Mouse (Mus musculus): Measurements from ENCODE around the gene Fxyd2.

The Fxyd2 gene

DNA sequence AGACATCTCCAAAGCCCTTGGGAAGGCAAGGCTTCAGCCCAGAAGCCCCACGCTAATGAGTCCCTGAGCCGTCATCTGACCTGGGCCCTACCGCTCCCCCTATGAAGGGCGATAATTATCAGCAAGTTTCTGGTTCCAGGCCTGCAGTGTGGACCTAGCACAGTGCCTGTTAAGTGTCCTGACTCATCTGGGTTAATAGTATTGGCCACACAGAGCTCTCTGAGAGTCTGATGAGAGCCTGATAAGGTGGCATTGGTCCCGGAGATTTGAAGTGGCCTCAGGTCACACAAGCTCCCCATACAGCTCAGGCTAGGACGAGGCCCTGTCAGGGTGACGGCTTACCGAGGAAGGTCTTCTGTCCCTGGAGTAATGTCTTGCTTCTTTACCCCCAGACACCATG lies 9.9 kb upstream of the Fxyd2 start:
- no peak for DNase-seq (ENCODE audit: extremely low spot score, low spot score)

DNA sequence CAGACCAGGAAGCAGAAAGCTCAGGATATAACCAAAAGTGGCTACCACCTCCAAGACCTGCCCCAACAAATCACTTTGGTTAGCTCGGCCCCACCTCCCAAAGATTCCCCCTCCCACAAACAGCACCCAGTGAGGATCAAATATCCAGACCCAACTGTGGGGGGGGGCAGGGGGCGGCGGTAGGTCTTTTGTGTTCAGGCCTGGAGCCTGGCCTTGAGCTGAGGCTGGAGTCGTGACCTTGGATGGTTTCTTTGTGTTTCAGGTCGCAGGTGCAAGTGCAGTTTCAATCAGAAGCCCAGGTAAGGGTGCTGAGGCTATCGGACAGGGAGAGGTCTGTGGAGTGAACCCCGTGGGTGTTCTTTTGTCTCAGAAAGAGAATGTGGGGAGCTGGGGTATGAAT lies 8.2 kb upstream of the Fxyd2 start:
- no peak for DNase-seq (ENCODE audit: extremely low spot score, low spot score)

DNA sequence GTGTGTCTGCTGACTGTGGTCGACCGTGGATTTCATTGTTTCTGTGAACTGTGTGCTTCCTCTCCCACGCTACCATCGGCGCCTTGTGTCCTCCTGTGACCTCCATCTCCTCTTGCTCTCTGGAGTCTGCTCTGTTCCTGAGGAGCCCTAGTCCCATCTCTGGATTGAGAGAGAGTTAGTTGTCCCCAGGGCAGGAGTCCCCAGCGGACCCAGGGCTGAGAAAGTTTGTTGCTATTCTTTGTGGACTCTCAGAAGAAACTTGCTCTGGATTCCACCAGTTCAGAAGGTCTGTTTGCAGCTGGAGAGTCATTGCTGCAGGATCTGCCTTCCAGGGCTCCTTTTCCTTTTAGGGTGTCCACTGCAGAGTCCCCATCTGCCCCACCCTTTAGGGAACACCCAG lies 4.3 kb upstream of the Fxyd2 start:
- no peak for DNase-seq (ENCODE audit: extremely low spot score, low spot score)

- DNase-seq (ENCODE audit: extremely low spot score, low spot score), result no peak
Observed at GRCm38 (mm10) chr9:45395796-45396195, 3.7 kb upstream of the Fxyd2 start.

GRCm38 (mm10) chr9:45398336-45398735 lies 1.1 kb upstream of the Fxyd2 start:
- no peak for DNase-seq (ENCODE audit: extremely low spot score, low spot score)

GRCm38 (mm10) chr9:45401851-45402250 lies 2.4 kb downstream of the Fxyd2 start:
- DNase-seq (ENCODE audit: extremely low spot score, low spot score), result no peak

DNA sequence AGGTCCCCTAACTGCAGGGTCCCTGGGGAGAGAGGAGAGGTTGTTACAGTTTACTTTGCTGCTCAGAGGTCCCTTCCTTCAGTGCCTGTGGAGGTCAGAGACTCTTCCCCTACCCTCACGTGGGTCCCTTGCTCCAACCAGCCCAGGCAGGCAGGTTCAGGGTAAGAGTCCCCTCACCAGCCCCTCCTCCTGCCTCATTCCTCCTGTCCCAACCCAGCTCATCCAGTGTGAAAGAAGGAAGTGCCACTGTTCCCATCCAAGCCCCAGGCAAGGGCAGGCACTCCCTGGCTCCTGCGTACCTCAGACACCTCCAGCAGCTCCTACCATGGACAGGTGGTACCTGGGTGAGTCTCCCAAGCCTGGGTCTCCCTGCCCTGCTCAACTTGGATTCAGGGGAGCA lies 3.5 kb downstream of the Fxyd2 start:
- no peak for DNase-seq (ENCODE audit: extremely low spot score, low spot score)

GRCm38 (mm10) chr9:45405694-45406093 lies 6.2 kb downstream of the Fxyd2 start:
- DNase-seq (ENCODE audit: extremely low spot score, low spot score), result no peak

DNA sequence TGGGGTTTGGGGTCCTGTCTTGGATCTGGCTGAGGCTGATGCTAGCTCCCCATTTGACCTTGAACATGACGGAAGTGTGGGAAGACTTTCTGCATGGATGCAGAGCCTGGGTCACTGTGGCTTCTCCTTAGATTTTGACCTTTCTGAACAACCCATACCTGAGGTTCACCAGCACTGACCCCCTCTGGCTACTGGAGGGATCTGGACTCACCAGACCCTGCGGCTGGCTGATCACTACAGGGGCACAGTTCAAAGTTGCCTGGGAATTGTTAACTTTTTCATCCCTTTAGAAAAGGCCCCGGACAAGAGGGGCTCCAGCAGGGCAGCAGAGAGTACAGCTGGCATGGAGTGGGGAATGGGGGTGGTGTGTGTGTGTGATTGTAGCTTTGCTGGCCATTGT lies 7.3 kb downstream of the Fxyd2 start:
- no peak for DNase-seq (ENCODE audit: extremely low spot score, low spot score)

DNA sequence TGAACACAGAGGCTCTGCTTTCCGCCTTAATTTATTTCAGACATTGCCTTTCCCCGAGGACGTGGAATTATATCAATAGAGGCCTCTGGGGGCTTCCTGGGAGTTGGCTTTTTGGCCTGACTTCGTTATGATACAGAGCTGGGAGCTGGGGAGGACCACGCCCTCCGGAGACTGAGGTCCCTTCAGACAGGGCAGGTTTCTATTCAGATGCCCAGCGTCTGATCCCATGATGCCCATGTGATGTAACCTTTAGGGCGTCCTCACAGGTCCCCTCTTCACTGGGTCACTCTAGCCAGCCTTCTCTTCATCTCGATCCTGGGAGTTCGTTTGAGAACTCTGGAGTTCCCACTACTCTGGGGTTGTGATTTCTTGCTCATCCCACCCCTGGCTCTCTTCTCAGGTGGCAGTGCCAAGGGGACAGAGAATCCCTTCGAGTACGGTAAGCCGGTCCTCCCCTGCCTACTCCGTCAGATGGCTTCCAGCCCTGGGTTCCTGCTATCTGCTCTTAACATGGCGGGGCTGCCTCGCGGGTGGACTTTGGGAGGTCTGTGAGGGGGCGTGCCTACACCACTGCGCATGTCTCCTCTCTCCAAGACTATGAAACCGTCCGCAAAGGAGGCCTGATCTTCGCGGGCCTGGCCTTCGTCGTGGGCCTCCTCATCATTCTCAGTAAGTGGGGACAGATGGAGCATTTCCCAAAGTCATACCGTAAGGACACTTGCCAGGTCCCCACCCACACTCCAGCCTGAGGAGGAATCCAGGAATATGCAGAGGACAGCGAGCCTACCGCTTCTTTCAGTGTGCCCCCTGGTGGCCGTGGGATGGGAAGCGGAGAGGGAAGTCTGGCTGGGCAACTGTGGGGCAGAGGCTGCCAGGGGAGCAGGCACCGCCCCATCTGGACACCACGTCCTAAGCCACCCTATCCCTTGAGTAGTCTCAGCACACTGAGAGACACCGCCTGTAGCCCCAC lies 8.5 kb downstream of the Fxyd2 start:
- DNase-seq (ENCODE audit: extremely low spot score, low spot score), result peak; percentile 80

- no peak for DNase-seq (ENCODE audit: extremely low spot score, low spot score)
Observed at GRCm38 (mm10) chr9:45410193-45410592, 10.7 kb downstream of the Fxyd2 start.

DNA sequence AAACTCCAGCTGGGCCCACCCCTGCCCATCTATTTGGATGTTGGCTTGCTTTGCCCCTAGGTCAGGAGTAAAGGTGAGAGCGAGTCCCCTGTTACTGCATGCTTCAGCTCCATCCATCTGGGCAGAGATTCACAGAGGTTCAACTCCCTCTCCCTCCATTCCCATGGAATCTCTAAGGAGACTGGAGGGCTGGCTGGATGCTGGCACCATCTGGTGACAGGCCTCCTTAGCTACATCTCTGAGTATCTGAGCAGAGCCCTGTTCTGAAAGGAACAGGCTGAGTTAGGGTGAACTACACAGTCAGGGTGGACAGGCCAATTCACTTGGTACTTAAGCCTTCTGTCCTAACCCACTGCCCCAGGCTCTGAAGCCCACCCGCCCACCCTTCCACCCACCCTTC lies 11.1 kb downstream of the Fxyd2 start:
- no peak for DNase-seq (ENCODE audit: extremely low spot score, low spot score)

DNA sequence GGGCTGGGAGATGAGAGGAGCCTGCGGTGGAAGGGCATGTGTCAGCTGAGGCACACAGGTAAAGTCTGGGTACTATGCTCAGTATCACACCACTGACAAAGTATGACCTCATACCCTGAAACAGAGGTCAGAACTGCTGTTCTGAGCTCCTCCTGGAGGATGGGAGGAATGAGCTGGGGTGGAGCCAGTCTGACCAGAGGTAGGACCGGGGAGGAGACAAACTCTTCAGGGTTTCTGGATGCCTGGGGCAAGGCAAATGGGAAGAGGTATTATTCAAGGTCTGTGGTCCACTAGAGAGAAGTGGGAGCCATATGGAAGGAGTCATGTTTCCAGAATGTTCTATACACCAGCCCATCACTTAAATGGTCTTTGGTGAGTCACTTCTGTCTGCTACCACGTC lies 11.6 kb downstream of the Fxyd2 start:
- DNase-seq (ENCODE audit: extremely low spot score, low spot score), result no peak

DNA sequence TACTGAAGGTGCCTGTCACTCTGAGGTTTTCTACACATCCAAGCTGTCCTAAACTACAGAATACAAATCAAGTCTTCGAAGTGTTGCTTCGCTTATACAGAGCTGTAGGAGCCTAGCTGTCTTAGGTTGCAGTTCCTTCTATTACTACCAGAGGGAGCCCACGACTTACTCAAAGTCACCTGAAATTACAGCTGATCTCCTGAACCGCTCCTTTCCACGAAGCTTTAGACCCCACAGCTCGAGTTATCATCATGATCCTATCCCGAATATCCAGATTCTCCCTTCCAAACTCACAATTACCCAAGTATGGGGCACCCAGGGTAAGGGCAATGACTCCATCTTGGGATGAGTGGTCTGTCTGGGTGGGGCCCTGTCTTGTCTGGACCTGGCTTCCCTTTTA lies 12.3 kb downstream of the Fxyd2 start:
- peak; percentile 31 for DNase-seq (ENCODE audit: extremely low spot score, low spot score)

- peak; percentile 96 for DNase-seq (ENCODE audit: extremely low spot score, low spot score)
Observed at GRCm38 (mm10) chr9:45412287-45412686, 12.8 kb downstream of the Fxyd2 start.

DNA sequence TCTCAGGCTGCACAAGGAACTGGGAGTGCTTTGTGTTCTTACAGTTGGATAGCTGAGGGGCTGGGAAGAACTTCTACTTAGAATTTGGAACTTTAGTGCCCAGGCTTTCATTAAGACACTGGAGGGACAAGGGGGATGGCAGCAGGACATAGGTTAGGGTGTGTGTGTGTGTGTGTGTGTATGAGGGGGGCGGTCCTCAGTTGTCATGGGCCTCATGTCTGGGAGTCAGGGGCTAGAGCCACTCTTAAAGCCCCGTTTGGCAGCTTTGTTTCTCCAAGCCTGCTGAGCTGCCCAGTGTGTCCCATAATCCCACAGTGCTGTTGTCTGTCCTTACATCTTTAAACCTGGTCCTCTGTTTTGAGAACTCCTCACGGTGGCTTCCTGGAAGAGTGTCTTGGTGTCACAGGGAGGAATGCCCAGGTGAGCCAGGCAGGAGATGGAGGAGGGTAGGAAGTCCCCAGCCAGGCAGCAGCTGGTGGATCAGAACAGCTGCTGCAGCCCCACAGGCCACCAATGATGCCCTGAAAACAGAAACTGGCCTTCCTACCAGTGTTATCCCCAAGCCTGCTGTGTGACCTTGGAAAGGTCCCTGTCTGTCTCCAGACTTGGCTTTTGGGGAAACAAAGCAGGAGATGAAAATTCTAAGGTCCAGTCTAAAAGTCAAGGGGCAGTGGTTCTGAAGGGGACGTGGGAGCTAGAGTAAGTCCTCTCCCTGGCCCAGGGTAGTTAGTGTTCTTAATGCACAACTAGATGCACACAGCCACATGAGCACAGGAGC lies 13.4 kb downstream of the Fxyd2 start:
- DNase-seq (ENCODE audit: extremely low spot score, low spot score), result no peak

- peak; percentile 31 for DNase-seq (ENCODE audit: extremely low spot score, low spot score)
Observed at GRCm38 (mm10) chr9:45413478-45414140, 14.1 kb downstream of the Fxyd2 start.

DNA sequence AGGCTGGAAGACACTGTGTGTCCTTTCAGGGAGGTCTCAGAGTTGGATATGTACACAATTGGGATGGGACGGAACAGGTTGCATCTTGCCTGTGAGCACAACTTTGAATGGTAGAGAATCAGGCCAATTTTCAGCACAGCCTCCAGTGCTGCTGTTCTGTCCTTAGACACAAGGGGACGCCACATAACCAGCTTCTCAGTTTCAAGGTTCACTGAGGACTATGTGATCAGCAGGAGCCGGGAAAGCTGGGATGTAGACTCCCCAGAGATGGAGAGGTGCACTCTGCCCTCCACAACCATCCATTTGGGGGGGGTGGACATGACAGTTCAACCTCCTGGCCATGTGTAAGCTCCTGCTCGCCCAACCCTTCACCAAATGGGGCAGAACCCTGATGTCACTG lies 16.4 kb downstream of the Fxyd2 start:
- peak; percentile 26 for DNase-seq (ENCODE audit: extremely low spot score, low spot score)

DNA sequence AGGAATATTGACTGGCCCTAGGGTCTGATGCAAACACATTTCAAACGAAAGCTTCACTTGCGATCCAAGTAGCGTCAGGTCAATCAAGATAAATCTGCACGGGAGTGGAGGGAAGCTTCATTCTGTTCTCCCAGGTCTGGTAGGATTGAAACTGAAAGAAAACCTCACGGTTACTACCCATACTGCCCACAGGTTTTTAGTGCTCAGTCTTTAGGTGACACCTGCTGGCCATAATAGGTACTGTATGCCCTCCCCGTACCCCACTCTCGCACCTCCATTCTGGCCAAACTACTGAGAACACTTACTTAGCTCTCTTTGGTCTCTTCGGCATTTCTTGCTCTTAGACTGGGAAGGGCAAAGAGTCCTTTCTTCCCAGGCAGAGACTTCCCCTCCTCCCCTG lies 17.8 kb downstream of the Fxyd2 start:
- peak; percentile 27 for DNase-seq (ENCODE audit: extremely low spot score, low spot score)

DNA sequence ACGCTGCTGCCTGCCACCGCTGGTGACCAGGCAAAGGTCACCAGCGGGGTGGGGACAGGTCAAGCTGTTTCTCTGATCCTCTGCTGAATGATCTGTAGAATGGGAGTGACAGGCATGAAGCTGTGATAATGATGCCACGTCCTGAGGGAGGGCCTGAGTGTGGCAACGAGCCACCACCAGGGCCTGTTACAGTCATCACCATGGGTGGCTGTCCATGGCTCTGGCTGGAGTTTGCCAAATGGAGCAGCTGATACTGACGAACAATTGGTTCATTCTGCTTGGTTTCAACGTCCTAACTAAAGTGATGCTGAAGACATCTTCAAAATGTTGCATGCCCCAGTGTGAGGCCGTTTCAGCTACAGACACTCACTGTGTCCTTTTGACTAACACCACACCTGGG lies 18.8 kb downstream of the Fxyd2 start:
- no peak for DNase-seq (ENCODE audit: extremely low spot score, low spot score)

DNA sequence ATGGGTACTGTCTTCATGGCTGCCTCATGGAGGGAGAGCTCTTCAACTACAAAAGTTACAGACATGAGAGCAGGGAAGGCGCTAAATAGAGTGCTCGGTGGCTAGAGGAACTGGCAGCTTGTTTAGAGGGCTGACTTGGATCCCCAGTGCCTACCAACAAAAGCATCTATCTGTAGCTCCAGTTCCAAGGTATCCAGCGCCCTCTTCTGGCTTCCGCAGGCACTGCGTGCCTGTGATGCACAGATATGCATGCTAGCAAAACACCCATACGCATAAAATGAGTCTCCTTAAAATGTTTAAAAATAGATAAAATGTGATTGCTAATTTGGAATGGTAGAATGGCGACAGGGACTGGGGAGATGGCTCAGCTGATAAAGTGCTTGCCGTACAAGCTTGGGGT lies 21.7 kb downstream of the Fxyd2 start:
- DNase-seq (ENCODE audit: extremely low spot score, low spot score), result no peak

- DNase-seq (ENCODE audit: extremely low spot score, low spot score), result no peak
Observed at GRCm38 (mm10) chr9:45422761-45423298, 23.4 kb downstream of the Fxyd2 start.

Measured in neural tube, embryonic 10.5 days (tissue).